Mouse (Mus musculus): Measurements from ENCODE around the gene Smarcad1.

DNA sequence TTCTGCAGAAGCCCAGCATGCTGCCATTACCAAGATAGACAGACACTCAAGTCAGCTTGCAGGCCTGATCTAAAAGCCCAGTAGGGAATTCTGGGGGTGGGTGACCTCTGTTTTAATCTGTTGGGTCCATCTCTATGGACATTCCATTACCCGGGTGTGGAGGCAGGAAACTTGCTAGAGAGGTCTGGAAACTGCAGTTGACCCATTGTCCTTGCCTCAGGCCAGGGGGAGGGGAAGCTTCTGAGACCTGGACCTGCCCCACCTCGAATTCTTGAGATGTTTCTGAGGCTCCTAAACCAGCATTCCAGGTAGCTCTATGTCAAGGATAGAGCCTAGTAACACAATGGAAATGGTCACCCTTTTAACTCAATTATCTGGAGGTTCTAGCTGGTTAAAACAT lies 17.7 kb upstream of the Smarcad1 start:
- TF ChIP-seq MAX (IDR thresholded peaks at IDR 0.05; ENCODE audit: low read depth) (no peak), POLR2A (IDR thresholded peaks at IDR 0.05; ENCODE audit: insufficient read length, low read depth) (no peak), TCF12 (IDR thresholded peaks at IDR 0.05; ENCODE audit: insufficient read depth, poor library complexity, severe bottlenecking) (no peak), MYOG (IDR thresholded peaks at IDR 0.05; ENCODE audit: control insufficient read depth in 1 of 3, insufficient read depth in 1 of 3, insufficient read length in 2 of 3, low read depth in 2 of 3) (no peak), USF1 (IDR thresholded peaks at IDR 0.05; ENCODE audit: low read depth) (no peak), MYOD1 (IDR thresholded peaks at IDR 0.05; ENCODE audit: control insufficient read depth in 1 of 3, insufficient read length in 2 of 3, low read depth in 2 of 3) (no peak), POLR2AphosphoS2 (IDR thresholded peaks at IDR 0.05; ENCODE audit: insufficient read length, low read depth) (no peak)
